Mouse (Mus musculus) embryonic facial prominence, embryonic 10.5 days (tissue): ENCODE measurements around the gene Bpifc. TPM values are rescaled to one million over a fixed set of nuclear protein-coding genes. Genes with fewer than 3 reads are reported as not detected.
"Not testable (repeated sequence)": the region's sequence is repeated elsewhere in the genome, so short reads cannot be mapped to it uniquely, and the experiment has no call there.

Experiments
- DNase-seq: peaks from one replicate; pipeline ENCODE4 v3.0.0-alpha.2; 2017; ENCODE audit warnings: low spot score
- H3K27ac ChIP-seq: fragments of 300-500 bp; sonication (generic); replicated peaks from 2 replicates; pipeline ENCODE4 v1.5.1; 2016; ENCODE audit warnings: mild to moderate bottlenecking
- H3K27me3 ChIP-seq: fragments of 300-500 bp; sonication (generic); replicated peaks from 2 replicates; pipeline ENCODE4 v1.6.1; 2016; ENCODE audit warnings: low read depth, mild to moderate bottlenecking; ENCODE audit not compliant: poor library complexity, severe bottlenecking
- H3K36me3 ChIP-seq: fragments of 300-500 bp; sonication (generic); replicated peaks from 2 replicates; pipeline ENCODE4 v1.6.1; 2016; ENCODE audit warnings: mild to moderate bottlenecking, moderate library complexity
- H3K4me1 ChIP-seq: fragments of 300-500 bp; sonication (generic); 2 replicates; pipeline ENCODE4 v1.6.1; 2016
- H3K4me3 ChIP-seq: fragments of 300-500 bp; sonication (generic); 2 replicates; pipeline ENCODE4 v1.5.1; 2016; ENCODE audit warnings: mild to moderate bottlenecking, moderate library complexity
- H3K9me3 ChIP-seq: fragments of 300-500 bp; sonication (generic); 2 replicates; pipeline ENCODE4 v1.6.1; 2016; ENCODE audit warnings: mild to moderate bottlenecking
- WGBS: fragments of 180-500 bp; shearing (Covaris S2); methylation state at CpG from one replicate; pipeline ENCODE4 v1.1.7; 2016; 5-methylcytosine and 5-hydroxymethylcytosine counted together
- polyA plus RNA-seq: library from polyadenylated mRNA; unstranded; fragments of >200 nt; fragmentation: Nextera tagmentation; extraction: Ambion mirVana; gene quantifications from 2 replicates; pipeline ENCODE4 v1.2.1, GENCODE M21; 2016

The Bpifc gene
- polyA plus RNA-seq, 1 experiment from 2014 or later, result not detected

DNA sequence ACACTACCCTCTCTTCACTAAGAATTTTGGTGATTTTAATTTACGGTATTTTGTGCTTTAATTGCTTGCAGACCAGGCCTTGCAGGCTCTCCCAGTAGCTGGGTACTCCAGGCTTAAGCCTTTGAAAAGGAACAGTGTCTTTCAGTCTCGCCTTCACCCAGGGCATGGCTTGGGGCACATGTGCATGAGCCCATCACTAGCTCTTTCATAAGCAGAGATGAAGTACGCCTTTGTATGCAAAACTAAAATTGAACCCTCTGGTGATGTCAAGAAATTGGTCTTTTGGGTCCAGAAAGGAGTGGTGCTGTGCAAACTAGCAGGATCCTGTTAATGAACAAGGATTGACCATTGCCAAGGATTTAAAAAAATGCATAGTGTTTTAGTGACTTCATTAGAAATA, 20.8 kb upstream of the Bpifc start:
- H3K4me3 ChIP-seq, result no peak overlapping the region
- peaks cover 30% of the 10 kb centered on the region for H3K36me3 ChIP-seq
- WGBS, result 41% methylated on average over 3 of the region's 3 CpGs
- H3K27ac ChIP-seq, result peak overlapping the region; percentile 55; the same call in 1 of the 2 replicates
- H3K4me1 ChIP-seq, result peaks cover 13% of the 10 kb centered on the region
- peak; percentile 20 for DNase-seq
- H3K27me3 ChIP-seq, result no peaks in the 10 kb centered on the region
- H3K9me3 ChIP-seq, result no peaks in the 10 kb centered on the region

DNA sequence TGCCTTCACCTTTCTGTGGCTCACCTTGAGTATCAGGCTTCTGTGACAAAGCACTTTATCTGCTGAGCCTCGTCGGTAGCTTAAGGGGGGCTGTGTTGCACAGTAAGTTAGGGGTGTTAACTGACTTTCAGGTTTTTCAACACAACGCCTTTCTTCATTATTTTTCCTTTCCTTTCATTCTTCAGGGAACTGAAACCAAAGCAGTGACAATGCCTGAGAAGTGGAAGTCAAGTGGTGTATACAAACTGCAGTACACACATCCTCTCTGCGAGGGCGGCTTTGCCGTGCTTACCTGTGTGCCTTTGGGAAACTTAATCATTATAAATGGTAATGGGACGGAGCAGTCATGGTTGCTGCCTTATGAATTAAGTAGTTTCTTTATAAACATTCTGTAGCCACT, 19.0 kb upstream of the Bpifc start:
- H3K36me3 ChIP-seq, result peaks cover 29% of the 10 kb centered on the region
- H3K27me3 ChIP-seq, result no peaks in the 10 kb centered on the region
- no peaks in the 10 kb centered on the region for H3K9me3 ChIP-seq
- no peak overlapping the region for H3K4me3 ChIP-seq
- H3K4me1 ChIP-seq, result peaks cover 13% of the 10 kb centered on the region
- WGBS, result 90% methylated on average over 7 of the region's 7 CpGs
- DNase-seq, result no peak
- H3K27ac ChIP-seq, result no peak overlapping the region

DNA sequence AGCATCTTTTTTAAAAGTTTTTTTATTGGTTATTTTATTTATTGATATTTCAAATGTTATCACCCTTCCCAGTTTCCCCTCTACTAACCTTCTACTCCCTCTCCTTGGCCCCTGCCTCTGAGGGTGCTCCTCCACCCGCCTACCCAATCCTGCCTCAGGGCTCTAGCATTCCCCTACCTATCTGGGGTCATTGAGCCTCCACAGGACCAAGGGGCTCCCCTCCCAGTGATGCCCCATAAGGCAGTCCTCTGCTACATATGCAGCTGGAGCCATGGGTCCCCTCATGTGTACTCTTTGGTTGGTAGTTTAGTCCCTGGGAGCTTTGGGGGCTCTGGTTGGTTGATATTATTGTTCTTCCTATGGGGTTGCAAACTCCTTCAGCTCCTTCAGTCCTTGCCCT, 15.1 kb upstream of the Bpifc start:
- H3K4me3 ChIP-seq, H3K27ac ChIP-seq, H3K27me3 ChIP-seq, H3K9me3 ChIP-seq, H3K4me1 ChIP-seq, DNase-seq: not testable (repeated sequence)
- WGBS, result 71% methylated on average over 1 of the region's 1 CpGs
- H3K36me3 ChIP-seq, result peaks cover 27% of the 10 kb centered on the region

DNA sequence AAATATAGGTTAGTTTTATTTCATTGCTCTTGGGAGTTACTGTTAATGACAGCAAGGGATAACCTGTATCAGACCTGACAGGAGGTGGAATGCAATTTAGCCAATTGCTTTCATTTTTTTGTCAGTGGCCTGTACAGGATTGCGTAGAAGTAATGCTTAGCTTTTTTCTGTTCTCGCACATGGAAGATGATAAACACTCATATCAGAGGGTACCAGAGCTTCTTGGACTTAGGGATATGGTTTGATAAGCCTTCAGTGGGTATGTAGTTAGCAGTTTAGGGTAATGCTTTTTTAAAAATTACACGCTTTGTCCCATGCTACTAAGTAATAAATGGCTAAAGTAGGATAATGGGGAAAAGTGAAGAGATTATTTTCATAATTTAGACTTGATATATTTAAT, 14.7 kb upstream of the Bpifc start:
- no peak for DNase-seq
- whole genome bisulfite sequencing, result 89% methylated on average over 3 of the region's 3 CpGs
- Histone ChIP-seq H3K27ac (no peak overlapping the region), H3K4me1 (peaks cover 12% of the 10 kb centered on the region), H3K4me3 (no peak overlapping the region), H3K36me3 (peaks cover 27% of the 10 kb centered on the region), H3K9me3 (no peaks in the 10 kb centered on the region), H3K27me3 (no peaks in the 10 kb centered on the region)

DNA sequence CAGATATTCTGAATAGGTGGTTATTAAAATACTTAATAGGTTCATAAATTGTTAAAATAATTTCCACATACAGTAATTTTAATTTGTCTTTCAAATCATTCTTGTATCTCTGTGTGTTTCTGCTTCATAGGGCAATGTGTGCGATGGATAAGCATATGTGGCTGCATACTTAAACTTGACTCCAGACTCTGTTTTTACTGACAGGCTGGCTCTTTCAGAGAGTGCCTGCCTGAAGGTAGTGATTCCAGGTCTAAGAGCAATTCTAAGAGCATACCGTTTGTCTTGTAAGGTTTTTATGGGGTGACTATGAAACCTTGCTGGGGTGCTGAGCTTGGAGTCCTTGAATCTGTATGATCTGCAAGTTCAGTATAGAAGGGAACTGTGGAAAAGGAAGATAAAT, 14.2 kb upstream of the Bpifc start:
- 94% methylated on average over 2 of the region's 2 CpGs for WGBS
- Histone ChIP-seq H3K4me1 (peaks cover 13% of the 10 kb centered on the region), H3K36me3 (peaks cover 23% of the 10 kb centered on the region), H3K27ac (no peak overlapping the region), H3K9me3 (no peaks in the 10 kb centered on the region), H3K27me3 (no peaks in the 10 kb centered on the region), H3K4me3 (no peak overlapping the region)
- no peak for DNase-seq

DNA sequence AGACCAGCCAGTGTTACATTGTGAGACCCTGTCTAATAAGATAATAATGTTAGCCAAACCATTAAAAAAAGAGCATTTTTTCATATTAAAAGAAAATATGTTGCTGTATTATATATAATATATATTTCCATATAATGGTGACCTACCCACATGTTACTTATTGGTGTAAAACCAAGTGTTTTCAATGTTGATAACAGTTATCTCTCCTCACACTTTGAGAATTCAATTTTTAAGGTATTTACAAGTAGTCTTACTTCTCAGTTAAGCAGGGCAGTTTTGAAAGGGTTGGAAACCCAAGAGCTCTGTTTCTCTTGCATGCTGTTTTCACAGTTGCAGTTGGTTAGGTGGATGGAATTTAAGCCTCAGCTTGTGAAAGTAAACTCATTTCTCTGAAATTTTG, 11.5 kb upstream of the Bpifc start:
- H3K27me3 ChIP-seq, result no peaks in the 10 kb centered on the region
- no peak overlapping the region for H3K27ac ChIP-seq
- no peaks in the 10 kb centered on the region for H3K9me3 ChIP-seq
- H3K4me3 ChIP-seq, result peak overlapping the region; percentile 79; the same call in 1 of the 2 replicates
- DNase-seq, result no peak
- peaks cover 13% of the 10 kb centered on the region for H3K4me1 ChIP-seq
- H3K36me3 ChIP-seq, result peaks cover 5% of the 10 kb centered on the region; the same call in 1 of the 2 replicates

DNA sequence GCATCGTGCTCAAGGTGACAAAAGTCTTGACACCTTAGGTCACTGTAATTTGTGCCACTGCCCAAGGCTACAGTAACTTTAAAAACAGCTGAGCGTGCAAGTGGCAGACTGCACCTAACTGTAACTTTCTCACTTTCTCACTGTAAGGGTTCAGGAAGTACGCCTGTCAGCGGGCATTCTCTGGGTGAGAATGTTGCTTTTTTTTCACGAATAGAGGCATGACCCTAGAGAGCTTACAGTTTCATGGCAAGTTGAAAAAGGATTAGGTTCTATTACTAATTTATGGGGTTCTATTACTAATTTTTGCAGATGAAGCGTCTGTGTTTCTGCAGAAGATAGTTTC, 10.8 kb upstream of the Bpifc start:
- peaks cover 13% of the 10 kb centered on the region for H3K4me1 ChIP-seq
- peak overlapping the region; percentile 88 for H3K27ac ChIP-seq
- H3K9me3 ChIP-seq, result no peaks in the 10 kb centered on the region
- no peaks in the 10 kb centered on the region for H3K27me3 ChIP-seq
- H3K36me3 ChIP-seq, result peaks cover 5% of the 10 kb centered on the region; the same call in 1 of the 2 replicates
- 9% methylated on average over 6 of the region's 6 CpGs for WGBS
- H3K4me3 ChIP-seq, result peak overlapping the region; percentile 79
- no peak for DNase-seq

DNA sequence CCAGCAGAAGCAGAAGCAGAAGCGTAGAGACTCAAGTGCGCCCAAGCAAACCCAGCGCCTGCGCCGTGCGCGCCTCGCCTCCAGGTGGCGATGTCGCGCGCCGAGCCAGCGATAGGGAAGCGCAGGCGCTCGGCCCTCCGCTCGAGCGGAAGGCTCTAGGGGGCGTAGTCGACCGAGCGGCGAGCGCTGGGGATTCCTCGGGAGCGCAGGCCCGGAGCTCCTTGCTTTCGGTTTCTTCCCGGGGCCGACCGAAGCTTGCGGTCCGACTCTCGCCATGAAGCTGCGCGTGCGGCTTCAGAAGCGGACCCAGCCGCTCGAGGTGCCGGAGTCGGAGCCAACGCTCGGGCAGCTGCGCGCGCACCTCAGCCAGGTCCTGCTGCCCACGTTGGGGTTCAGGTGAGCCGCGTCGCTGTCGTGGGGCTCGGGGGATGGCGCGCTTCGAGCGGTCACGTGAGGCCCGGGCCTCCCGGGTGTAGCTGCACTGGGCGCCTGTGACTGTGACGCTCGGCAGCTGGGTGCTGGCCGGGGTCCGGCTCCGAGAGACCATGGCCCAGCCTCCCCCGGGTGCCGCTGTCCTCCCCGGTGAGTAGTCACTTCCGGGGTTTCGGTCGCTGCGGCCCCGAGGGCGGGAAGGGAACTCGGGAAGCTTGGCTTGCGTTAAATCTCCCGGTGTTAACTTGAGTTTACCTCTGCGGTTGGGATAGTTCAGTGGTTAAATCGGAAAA, 10.2 kb upstream of the Bpifc start, which contains the start of gene Fbxo7:
Gene Fbxo7 (plus strand): TSS at position 224 of the 725 bp plus-strand sequence.
- DNase-seq, result peak; percentile 92
- under 1% methylated on average over 82 of the region's 82 CpGs for WGBS

DNA sequence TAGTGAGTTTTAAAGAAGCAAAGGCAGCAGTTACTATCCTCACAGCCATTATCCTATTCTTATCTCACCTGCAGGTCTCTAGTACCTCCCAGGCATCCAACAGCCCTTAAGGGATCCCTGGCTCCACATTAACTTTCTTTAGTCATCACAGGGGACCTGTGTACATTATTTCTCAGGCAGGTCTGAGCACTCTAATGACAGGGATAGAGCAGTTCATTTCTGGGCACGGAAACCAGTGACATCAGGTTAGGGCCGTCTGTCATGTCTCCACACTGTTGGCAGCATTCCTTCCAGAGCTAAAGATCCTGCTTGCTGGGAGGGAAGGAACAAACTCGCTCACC, 9.7 kb upstream of the Bpifc start:
- H3K4me3 ChIP-seq, result peak overlapping the region; percentile 79
- no peak for DNase-seq
- H3K27ac ChIP-seq, result peak overlapping the region; percentile 88; the same call in 1 of the 2 replicates
- H3K4me1 ChIP-seq, result peaks cover 13% of the 10 kb centered on the region
- WGBS, result 2% methylated on average over 3 of the region's 3 CpGs
- H3K9me3 ChIP-seq, result no peaks in the 10 kb centered on the region
- H3K27me3 ChIP-seq, result no peaks in the 10 kb centered on the region
- peaks cover 5% of the 10 kb centered on the region; the same call in 1 of the 2 replicates for H3K36me3 ChIP-seq

More for the DNA sequence above, 10.2 kb upstream of the Bpifc start, which contains the start of gene Fbxo7:
- Histone ChIP-seq H3K36me3 (peaks cover 5% of the 10 kb centered on the region; the same call in 1 of the 2 replicates), H3K4me3 (peak within 1 kb of the TSS; percentile 79), H3K4me1 (peaks cover 13% of the 10 kb centered on the region), H3K9me3 (no peaks in the 10 kb centered on the region), H3K27me3 (no peaks in the 10 kb centered on the region), H3K27ac (peak within 1 kb of the TSS; percentile 88)

DNA sequence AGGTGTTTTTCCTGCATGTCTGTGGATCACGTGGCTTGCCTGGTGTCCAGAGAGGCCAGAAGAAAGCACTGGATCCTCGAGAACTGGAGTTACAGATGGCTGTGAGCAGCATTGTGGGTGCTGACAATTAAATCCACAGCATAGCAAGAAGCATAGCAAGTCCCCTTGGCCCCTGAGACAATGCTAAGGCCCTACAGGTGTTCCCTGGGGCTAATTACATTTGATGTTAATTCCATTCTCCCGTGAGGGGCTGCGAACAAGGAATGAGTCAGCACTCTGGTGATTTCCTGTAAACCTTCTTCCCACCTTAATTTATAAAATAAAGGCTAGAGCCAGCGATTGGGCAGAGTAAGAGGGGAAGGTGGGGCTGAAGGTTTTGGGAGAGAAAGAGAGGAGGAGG, 7.1 kb upstream of the Bpifc start:
- 37% methylated on average over 5 of the region's 5 CpGs for WGBS
- Histone ChIP-seq H3K4me1 (peaks cover 13% of the 10 kb centered on the region), H3K27me3 (no peaks in the 10 kb centered on the region)

DNA sequence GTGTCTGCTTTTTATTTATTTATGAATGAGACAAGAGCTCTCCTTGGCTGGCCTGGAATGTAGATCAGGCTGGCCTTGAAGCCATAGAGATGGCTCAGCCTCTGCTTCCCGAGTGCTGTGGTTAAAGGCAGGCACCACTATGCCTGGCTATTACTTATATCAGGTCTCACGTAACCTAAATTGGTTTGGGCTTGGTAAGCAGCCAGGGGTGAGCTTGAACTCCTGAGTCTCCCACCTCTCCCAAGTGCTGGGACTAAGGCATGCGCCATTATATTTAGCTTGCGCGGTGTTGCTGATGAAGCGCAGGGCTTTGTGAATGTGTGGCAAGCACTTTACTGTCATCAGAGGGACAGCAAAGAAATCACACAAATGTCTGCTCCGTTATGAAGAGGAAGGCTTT, 6.1 kb upstream of the Bpifc start:
- no peak overlapping the region for H3K27ac ChIP-seq
- no peak for DNase-seq
- WGBS, result 91% methylated on average over 7 of the region's 7 CpGs

More for the DNA sequence above, 7.1 kb upstream of the Bpifc start:
- H3K27ac ChIP-seq, result no peak overlapping the region
- no peaks in the 10 kb centered on the region for H3K36me3 ChIP-seq
- no peak overlapping the region for H3K4me3 ChIP-seq
- no peak for DNase-seq
- no peaks in the 10 kb centered on the region for H3K9me3 ChIP-seq

DNA sequence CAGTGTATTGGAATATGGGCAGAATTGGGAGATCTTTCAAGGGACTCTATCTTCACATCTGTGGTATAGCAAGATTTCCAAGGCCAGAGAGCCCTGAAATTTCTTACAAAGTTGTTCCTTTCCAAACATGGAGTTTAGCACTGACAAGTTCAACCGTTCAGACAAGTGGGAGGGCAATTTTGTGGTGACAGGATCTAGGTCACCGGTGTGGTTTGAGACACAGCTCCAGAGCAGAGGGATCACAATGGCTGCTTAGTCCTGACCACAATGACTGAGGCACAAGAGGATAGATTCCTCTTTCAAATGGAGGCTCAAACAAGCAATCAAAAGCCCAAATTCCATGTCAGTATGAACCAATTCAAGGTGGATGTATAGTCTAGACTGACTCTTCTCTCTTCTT, 523 bp downstream of the Bpifc start:
- DNase-seq, result no peak

More for the DNA sequence above, 6.1 kb upstream of the Bpifc start:
- H3K27me3 ChIP-seq, result no peaks in the 10 kb centered on the region
- no peaks in the 10 kb centered on the region for H3K9me3 ChIP-seq
- H3K4me3 ChIP-seq, result no peak overlapping the region
- peaks cover 11% of the 10 kb centered on the region for H3K4me1 ChIP-seq
- no peaks in the 10 kb centered on the region for H3K36me3 ChIP-seq

DNA sequence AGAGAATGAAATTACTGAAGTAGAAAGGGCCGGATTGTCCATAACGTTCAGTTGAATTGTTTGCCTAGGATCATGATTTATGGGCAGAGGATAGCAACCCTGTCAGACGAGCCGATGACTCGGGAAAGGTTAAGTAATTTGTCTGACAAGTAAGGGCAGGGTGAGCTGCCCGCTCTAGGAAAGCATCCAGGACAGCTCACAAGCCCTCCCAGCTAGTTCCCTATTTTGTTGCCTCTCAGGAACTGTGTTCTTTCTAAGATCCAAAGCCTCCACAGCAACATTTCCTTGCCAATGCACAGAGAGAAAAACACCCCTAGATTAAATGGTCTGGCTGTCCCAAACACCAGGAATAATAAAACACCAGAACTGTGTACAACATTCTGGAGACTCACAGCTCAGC, 1.1 kb downstream of the Bpifc start:
- no peaks in the 10 kb centered on the region for H3K27me3 ChIP-seq
- DNase-seq, result no peak
- 70% methylated on average over 6 of the region's 6 CpGs for WGBS
- no peak overlapping the region for H3K27ac ChIP-seq
- H3K4me3 ChIP-seq, result no peak overlapping the region
- no peaks in the 10 kb centered on the region for H3K9me3 ChIP-seq
- peaks cover 4% of the 10 kb centered on the region; the same call in 1 of the 2 replicates for H3K4me1 ChIP-seq
- no peaks in the 10 kb centered on the region for H3K36me3 ChIP-seq

More for the DNA sequence above, 523 bp downstream of the Bpifc start:
- Histone ChIP-seq H3K36me3 (no peaks in the 10 kb centered on the region), H3K27ac (no peak overlapping the region), H3K4me3 (no peak overlapping the region), H3K4me1 (peaks cover 4% of the 10 kb centered on the region; the same call in 1 of the 2 replicates), H3K27me3 (no peaks in the 10 kb centered on the region), H3K9me3 (no peaks in the 10 kb centered on the region)
- 85% methylated on average over 2 of the region's 2 CpGs for WGBS
